Mouse (Mus musculus) CH12.LX (cell line): ENCODE measurements around the gene Trim21. TPM values are rescaled to one million over a fixed set of nuclear protein-coding genes. Genes with fewer than 3 reads are reported as not detected.

Experiments
- DNase-seq: peaks from one replicate; pipeline ENCODE4 v3.0.0-alpha.2; 2013; ENCODE audit errors: extremely low read depth
- H3K27ac ChIP-seq: 2 replicates; pipeline ENCODE4 v1.5.1; 2012; ENCODE audit warnings: low read depth, mild to moderate bottlenecking, control low read depth, moderate library complexity; ENCODE audit not compliant: insufficient read depth
- H3K27me3 ChIP-seq: replicated peaks from 2 replicates; pipeline ENCODE3; 2012; ENCODE audit warnings: inconsistent platforms
- H3K36me3 ChIP-seq, 2 experiments: replicated peaks in 1 of 2; 2 replicates each; pipeline versions ENCODE3 to v1.6.1; 2012; ENCODE audit warnings: inconsistent platforms in 1 of 2, low read length in 1 of 2, mild to moderate bottlenecking in 1 of 2, mixed read lengths in 1 of 2, moderate library complexity in 1 of 2; ENCODE audit not compliant: control insufficient read depth in 1 of 2, insufficient read depth in 1 of 2
- H3K4me1 ChIP-seq, 2 experiments: 2 replicates each; pipeline ENCODE4 v1.6.1; 2012; ENCODE audit warnings: inconsistent platforms in 1 of 2, moderate library complexity in 1 of 2; ENCODE audit not compliant: insufficient read depth in 2 of 2, control insufficient read depth in 1 of 2
- H3K4me2 ChIP-seq: 2 replicates; pipeline ENCODE4 v1.6.1; 2012; ENCODE audit warnings: low read depth, mild to moderate bottlenecking, control low read depth; ENCODE audit not compliant: poor library complexity, insufficient read depth, severe bottlenecking
- H3K4me3 ChIP-seq, 3 experiments: fragments of 150-350 bp in 1 of 3; sonication (generic) in 1 of 3; replicated peaks in 1 of 3; 2 replicates each; pipeline versions ENCODE3 to v1.5.1; 2011 to 2012; ENCODE audit warnings: low read depth in 2 of 3, low read length in 2 of 3, mild to moderate bottlenecking in 2 of 3, moderate library complexity in 2 of 3, control low read depth in 1 of 3, improper control_type of control experiment in 1 of 3, inconsistent platforms in 1 of 3, mixed read lengths in 1 of 3; ENCODE audit not compliant: poor library complexity in 1 of 3
- H3K79me2 ChIP-seq: replicated peaks from 2 replicates; pipeline ENCODE4 v1.6.1; 2012; ENCODE audit warnings: mild to moderate bottlenecking, moderate library complexity; ENCODE audit not compliant: control insufficient read depth, poor library complexity, insufficient read depth, severe bottlenecking; ENCODE audit errors: extremely low read depth
- H3K9ac ChIP-seq: 2 replicates; pipeline ENCODE4 v1.6.1; 2012; ENCODE audit warnings: low read depth, mild to moderate bottlenecking, control low read depth, moderate library complexity; ENCODE audit not compliant: insufficient read depth
- H3K9me3 ChIP-seq: replicated peaks from 2 replicates; pipeline ENCODE3; 2012; ENCODE audit warnings: low read length, inconsistent platforms, mixed read lengths
- CHD2 ChIP-seq: IDR thresholded peaks from 2 replicates; pipeline ENCODE4 v1.6.1; 2011; ENCODE audit warnings: low read length, improper control_type of control experiment
- CTCF ChIP-seq, 2 experiments: IDR thresholded peaks in 1 of 2; conservative IDR thresholded peaks in 1 of 2; 2 replicates each; pipeline ENCODE4 v1.5.1; 2011 to 2012; ENCODE audit warnings: low read depth in 2 of 2, low read length in 2 of 2, improper control_type of control experiment in 1 of 2, inconsistent platforms in 1 of 2, mild to moderate bottlenecking in 1 of 2, moderate library complexity in 1 of 2
- ETS1 ChIP-seq: conservative IDR thresholded peaks from 2 replicates; pipeline ENCODE4 v1.6.1; 2012; ENCODE audit warnings: low read depth, mild to moderate bottlenecking, inconsistent platforms, low read length, improper control_type of control experiment, moderate library complexity
- GABPA ChIP-seq: IDR thresholded peaks from 2 replicates; pipeline ENCODE4 v1.6.1; 2012; ENCODE audit warnings: low read depth, low read length, improper control_type of control experiment, inconsistent platforms; ENCODE audit not compliant: insufficient replicate concordance
- HCFC1 ChIP-seq: IDR thresholded peaks from 2 replicates; pipeline ENCODE4 v1.6.1; 2012; ENCODE audit warnings: low read depth, mild to moderate bottlenecking, inconsistent platforms, low read length, improper control_type of control experiment
- IRF4 ChIP-seq: IDR thresholded peaks from 2 replicates; pipeline ENCODE4 v1.6.1; 2014; ENCODE audit warnings: low read depth, mild to moderate bottlenecking, inconsistent platforms, low read length, improper control_type of control experiment
- JUN ChIP-seq: IDR thresholded peaks from 2 replicates; pipeline ENCODE4 v1.6.1; 2011; ENCODE audit warnings: low read depth, mild to moderate bottlenecking, low read length, improper control_type of control experiment, moderate library complexity; ENCODE audit not compliant: insufficient read depth
- JUND ChIP-seq: conservative IDR thresholded peaks from 2 replicates; pipeline ENCODE4 v1.6.1; 2011; ENCODE audit warnings: low read depth, low read length, improper control_type of control experiment
- KAT2A ChIP-seq: IDR thresholded peaks from 2 replicates; pipeline ENCODE4 v1.6.1; 2012; ENCODE audit warnings: low read length, improper control_type of control experiment, inconsistent platforms; ENCODE audit not compliant: insufficient replicate concordance
- MAFK ChIP-seq: IDR thresholded peaks from 2 replicates; pipeline ENCODE4 v1.6.1; 2011; ENCODE audit warnings: low read length, improper control_type of control experiment; ENCODE audit not compliant: insufficient replicate concordance
- MEF2A ChIP-seq: IDR thresholded peaks from 2 replicates; pipeline ENCODE4 v1.6.1; 2014; ENCODE audit warnings: low read depth, mild to moderate bottlenecking, inconsistent platforms, low read length, improper control_type of control experiment, borderline replicate concordance
- NRF1 ChIP-seq: IDR thresholded peaks from 2 replicates; pipeline ENCODE4 v1.6.1; 2014; ENCODE audit warnings: low read depth, mild to moderate bottlenecking, inconsistent platforms, low read length, improper control_type of control experiment, moderate library complexity
- PAX5 ChIP-seq: IDR thresholded peaks from 2 replicates; pipeline ENCODE4 v1.6.1; 2012; ENCODE audit warnings: low read length, inconsistent platforms, mixed read lengths
- POLR2A ChIP-seq: IDR thresholded peaks from 2 replicates; pipeline ENCODE4 v1.6.1; 2011; ENCODE audit warnings: low read depth, mild to moderate bottlenecking, improper control_type of control experiment, low read length
- POLR2AphosphoS2 ChIP-seq: IDR thresholded peaks from 2 replicates; pipeline ENCODE4 v1.6.1; 2011; ENCODE audit warnings: low read depth, low read length, improper control_type of control experiment
- RAD21 ChIP-seq: IDR thresholded peaks from 2 replicates; pipeline ENCODE4 v1.6.1; 2011; ENCODE audit warnings: low read depth, mild to moderate bottlenecking, low read length, improper control_type of control experiment, moderate library complexity
- SMC3 ChIP-seq: IDR thresholded peaks from 2 replicates; pipeline ENCODE4 v1.6.1; 2011; ENCODE audit warnings: low read depth, low read length, improper control_type of control experiment
- TCF12 ChIP-seq: IDR thresholded peaks from 2 replicates; pipeline ENCODE4 v1.6.1; 2014; ENCODE audit warnings: low read depth, mild to moderate bottlenecking, inconsistent platforms, low read length, improper control_type of control experiment
- USF2 ChIP-seq: conservative IDR thresholded peaks from 2 replicates; pipeline ENCODE4 v1.6.1; 2011; ENCODE audit warnings: low read depth, low read length, improper control_type of control experiment
- ZC3H11A ChIP-seq: IDR thresholded peaks from 2 replicates; pipeline ENCODE4 v1.6.1; 2012; ENCODE audit warnings: low read depth, mild to moderate bottlenecking, inconsistent platforms, low read length, improper control_type of control experiment
- ZKSCAN1 ChIP-seq: IDR thresholded peaks from 2 replicates; pipeline ENCODE4 v1.6.1; 2012; ENCODE audit warnings: low read depth, inconsistent platforms, low read length, improper control_type of control experiment, borderline replicate concordance
- dilution Hi-C: fragments of 300-500 bp; cut with MboI; formaldehyde crosslinking; loops from 2 replicates; pipeline ENCODE4 v1.14.3; 2020; ENCODE audit warnings: low sequenced_read_pairs; ENCODE audit not compliant: extremely low pct_unique_long_range_greater_than_20kb, extremely low pct_ligation_motif_present
- in situ Hi-C: fragments of 300-500 bp; cut with MboI; formaldehyde crosslinking; loops from 3 replicates; pipeline ENCODE4 v1.14.3; 2019; ENCODE audit warnings: low sequenced_read_pairs, low pct_ligation_motif_present, low pct_unique_long_range_greater_than_20kb, mixed read lengths
- polyA plus RNA-seq: library from polyadenylated mRNA; unstranded; fragments of >175 nt; gene quantifications from 2 replicates; pipeline ENCODE4 v1.2.1, GENCODE M21; 2012; ENCODE audit warnings: low read depth; ENCODE audit not compliant: insufficient read length
- total RNA-seq, 2 experiments: library from RNA; depleted of rRNA; stranded (reverse); fragments of 300-350 nt in 1 of 2; fragments of >200 nt in 1 of 2; gene quantifications; 2 replicates each; pipeline ENCODE4 v1.2.3; 2012 to 2014

The Trim21 gene
- total and polyA plus RNA-seq, 3 experiments, result 10.4 to 16.5 (median 15.4) TPM

GRCm38 (mm10) chr7:102571142-102571541 lies 5.9 kb upstream of the Trim21 start, which contains the start of gene Olfr550:
Gene Olfr550, plus strand, starts transcription at chr7:102571442.
- no peak for DNase-seq

GRCm38 (mm10) chr7:102566219-102566618 lies 933 bp upstream of the Trim21 start:
- H3K27me3 ChIP-seq, result no peaks in the 10 kb centered on the region
- H3K4me2 ChIP-seq, result no peak overlapping the region
- H3K4me1 ChIP-seq, result peaks cover 4 to 21% of the 10 kb centered on the region in 2 experiments
- DNase-seq, result peak; percentile 12
- dilution Hi-C loops, result no loop called here
- in situ Hi-C loops, result no loop called here
- no peaks in the 10 kb centered on the region for H3K9me3 ChIP-seq
- no peak overlapping the region for H3K27ac ChIP-seq
- TF ChIP-seq NRF1 (no peak), GABPA (no peak), RAD21 (peak; percentile 18), HCFC1 (no peak), IRF4 (no peak), SMC3 (peak; percentile 22; the same call in 1 of the 2 replicates), CTCF (conservative IDR thresholded peaks at IDR 0.05 in 1 of 2, IDR thresholded peaks at IDR 0.05 in 1 of 2; ENCODE audit: low read depth in 2 of 2, low read length in 2 of 2) (peak; percentile 38 to 59; a peak in 3 of 4 replicates), PAX5 (no peak), KAT2A (no peak), ZKSCAN1 (no peak), USF2 (no peak), JUND (no peak)
- H3K79me2 ChIP-seq, result no peaks in the 10 kb centered on the region; the same call in 1 of the 2 replicates
- peaks cover 10 to 24% of the 10 kb centered on the region in 2 experiments for H3K36me3 ChIP-seq
- no peak overlapping the region for H3K9ac ChIP-seq
- H3K4me3 ChIP-seq, result no peak overlapping the region

More at GRCm38 (mm10) chr7:102571142-102571541, 5.9 kb upstream of the Trim21 start, which contains the start of gene Olfr550:
- Histone ChIP-seq H3K4me2 (no peak within 1 kb of the TSS), H3K79me2 (no peaks in the 10 kb centered on the region; the same call in 1 of the 2 replicates), H3K27me3 (no peaks in the 10 kb centered on the region), H3K36me3 (no peaks in the 10 kb centered on the region), H3K4me1 (peaks cover 0 to 2% of the 10 kb centered on the region in 2 experiments; a peak in 1 of 4 replicates), H3K9me3 (no peaks in the 10 kb centered on the region), H3K27ac (no peak within 1 kb of the TSS), H3K9ac (no peak within 1 kb of the TSS), H3K4me3 (no peak within 1 kb of the TSS)
- dilution Hi-C loops, result no loop called here
- in situ Hi-C loops, result no loop called here
- TF ChIP-seq USF2, result no peak
- no peak for TF ChIP-seq TCF12
- no peak for TF ChIP-seq CHD2
- TF ChIP-seq MEF2A, result no peak
- no peak for TF ChIP-seq ETS1
- TF ChIP-seq POLR2A, result no peak
- no peak for TF ChIP-seq JUN
- TF ChIP-seq PAX5, result no peak
- TF ChIP-seq NRF1, result no peak
- TF ChIP-seq POLR2AphosphoS2, result no peak
- TF ChIP-seq MAFK, result no peak
- no peak for TF ChIP-seq ZC3H11A
